Mouse (Mus musculus): ENCODE data around the gene Col10a1.
A peak's percentile ranks its signal among the peaks of the same experiment; 100 is the strongest.
"Not testable (repeated sequence)": the region's sequence is repeated elsewhere in the genome, so short reads cannot be mapped to it uniquely, and the experiment has no call there.

The Col10a1 gene

GRCm38 (mm10) chr10:34389681-34390080 lies at the start of gene Col10a1:
Gene Col10a1 (plus strand): TSS chr10:34389981.
- DNase-seq (ENCODE audit: low spot score), result no peak

GRCm38 (mm10) chr10:34341014-34341413 lies 48.8 kb upstream of the Col10a1 start:
- no peak for DNase-seq (ENCODE audit: low spot score)

- no peak for DNase-seq (ENCODE audit: low spot score)
Observed at GRCm38 (mm10) chr10:34341886-34342285, 47.9 kb upstream of the Col10a1 start.

DNA sequence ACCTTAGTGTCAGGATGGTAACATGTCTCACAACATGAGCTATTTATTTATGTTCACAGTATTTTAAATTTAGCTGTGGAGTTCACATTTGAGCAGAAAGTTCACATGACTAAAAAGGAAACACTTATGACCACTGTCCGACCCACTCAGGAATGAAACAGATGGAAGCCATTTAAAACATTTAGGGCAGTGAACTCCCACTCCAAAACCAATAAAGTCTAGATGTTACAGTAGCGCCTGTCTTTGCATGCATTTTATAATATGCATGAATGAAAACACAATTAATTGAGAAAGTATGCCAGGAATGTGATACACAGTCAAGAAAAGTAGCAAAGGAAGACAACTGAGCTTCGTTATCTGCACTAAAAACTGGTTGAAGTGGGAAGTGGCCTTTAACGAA lies 37.6 kb upstream of the Col10a1 start:
- DNase-seq (ENCODE audit: low spot score), result no peak

DNA sequence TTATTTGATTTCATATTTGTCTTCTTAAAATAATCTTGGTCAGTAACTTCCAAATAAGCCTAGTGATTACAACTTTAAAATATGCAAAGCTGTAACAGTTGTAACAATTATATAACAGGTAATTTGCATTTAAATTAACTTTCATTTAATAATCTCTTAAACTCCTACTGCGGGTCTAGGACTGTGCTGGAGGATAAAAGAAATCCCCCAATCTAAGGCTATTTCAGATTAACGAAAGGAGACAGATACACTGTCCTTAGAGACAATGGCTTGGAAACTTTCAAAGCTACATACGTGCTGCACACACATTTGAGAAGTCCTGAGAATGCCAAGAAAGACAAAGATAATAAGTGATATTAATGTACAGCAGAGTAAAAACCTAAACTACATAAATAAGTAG lies 31.5 kb upstream of the Col10a1 start:
- no peak for DNase-seq (ENCODE audit: low spot score)

DNA sequence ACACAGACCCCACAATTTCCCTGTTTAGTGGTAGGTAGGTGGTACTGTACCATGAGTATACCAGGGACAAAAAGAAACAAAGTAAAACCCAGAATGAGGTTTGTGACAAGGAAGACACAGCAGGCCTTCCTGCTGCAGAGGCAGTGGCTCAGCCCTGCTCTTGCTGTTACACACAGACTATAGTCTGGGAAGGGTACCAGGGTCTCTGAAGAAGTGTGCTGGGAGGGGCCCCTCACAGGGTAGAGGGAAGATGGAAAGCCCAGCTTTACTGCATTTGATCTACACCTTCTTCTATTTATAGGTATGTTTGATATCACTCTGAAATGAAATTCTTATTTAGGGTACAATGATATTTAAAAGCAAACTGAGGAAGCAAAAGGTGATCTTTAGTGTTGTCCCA lies 26.0 kb upstream of the Col10a1 start:
- DNase-seq (ENCODE audit: low spot score), result no peak

DNA sequence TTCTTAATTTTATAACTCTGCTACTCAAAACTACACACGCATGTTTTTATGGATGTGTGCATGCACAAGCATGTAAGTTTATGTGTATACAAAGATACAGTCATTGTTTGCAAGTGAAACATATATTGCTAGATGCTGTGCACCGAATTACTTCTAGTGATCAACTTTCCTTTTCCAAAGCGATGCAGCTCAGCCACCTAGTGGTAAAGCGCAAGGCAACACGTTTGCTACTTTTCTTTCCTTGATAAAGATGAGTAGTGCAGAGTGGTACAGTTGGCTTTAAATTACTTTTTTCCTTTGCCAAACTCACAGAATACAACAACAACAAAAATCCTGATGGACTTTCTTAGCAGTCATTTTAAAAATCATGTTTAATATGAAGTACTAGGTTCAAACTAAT lies 21.6 kb upstream of the Col10a1 start:
- DNase-seq (ENCODE audit: low spot score), result no peak

- DNase-seq (ENCODE audit: low spot score), result no peak
Observed at GRCm38 (mm10) chr10:34373332-34373731, 16.4 kb upstream of the Col10a1 start.

DNA sequence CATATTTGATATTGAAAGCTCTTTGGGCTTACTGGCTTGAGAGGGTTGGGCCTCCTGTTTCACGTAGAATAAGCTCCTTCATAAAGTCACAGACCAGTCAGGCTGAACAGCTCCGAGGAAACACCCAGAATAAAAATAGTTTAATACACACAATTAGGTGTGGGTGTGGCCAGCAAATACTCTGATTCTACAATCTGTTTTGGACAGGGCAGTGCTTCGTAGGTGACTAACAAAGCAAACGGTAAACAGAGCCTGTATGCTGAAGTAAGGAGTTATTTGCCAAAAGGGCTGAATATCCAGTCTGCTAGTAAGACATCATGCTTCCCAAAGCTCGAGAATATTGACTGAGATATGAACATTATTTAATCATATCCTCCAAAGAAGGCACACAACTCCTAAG lies 4.1 kb upstream of the Col10a1 start:
- no peak for DNase-seq (ENCODE audit: low spot score)

DNA sequence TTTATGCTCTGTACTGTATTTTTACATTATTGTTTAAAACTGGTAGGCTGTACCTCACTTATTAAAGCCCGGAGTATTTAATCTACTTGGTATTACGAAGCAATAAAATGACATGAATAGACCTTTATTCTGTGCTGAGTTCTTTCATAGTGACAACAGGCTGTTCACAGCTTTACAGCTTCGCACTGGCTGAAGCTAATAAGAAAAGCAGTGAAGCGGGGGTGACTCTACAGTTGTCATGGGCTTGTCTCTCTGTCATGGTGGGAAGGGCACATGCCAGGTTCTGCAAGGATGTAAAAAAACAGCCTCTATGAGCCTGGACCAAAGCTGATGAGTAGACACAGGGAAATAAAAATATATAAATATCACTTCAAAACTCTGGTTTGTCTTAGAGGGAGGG lies 7.2 kb downstream of the Col10a1 start:
- no peak for DNase-seq (ENCODE audit: low spot score)

DNA sequence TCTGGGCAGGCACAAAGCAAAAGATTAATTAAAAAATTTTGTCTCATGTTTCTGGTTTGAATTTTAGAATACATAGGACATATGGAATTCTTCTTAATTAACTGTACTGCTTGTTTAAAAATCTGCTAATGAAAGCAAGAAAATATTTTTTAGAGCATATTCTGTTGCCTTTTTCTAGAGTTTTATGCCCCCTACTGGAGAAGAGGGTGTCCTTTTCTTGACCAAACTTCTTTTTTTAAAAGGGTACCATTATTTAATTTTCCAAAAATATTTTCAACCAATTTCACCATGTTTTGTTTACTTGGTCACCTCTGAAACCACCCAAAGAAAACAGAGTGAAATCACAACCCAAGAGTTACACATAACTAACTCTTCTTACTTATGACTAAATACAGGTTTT lies 9.5 kb downstream of the Col10a1 start:
- DNase-seq (ENCODE audit: low spot score), result no peak

DNA sequence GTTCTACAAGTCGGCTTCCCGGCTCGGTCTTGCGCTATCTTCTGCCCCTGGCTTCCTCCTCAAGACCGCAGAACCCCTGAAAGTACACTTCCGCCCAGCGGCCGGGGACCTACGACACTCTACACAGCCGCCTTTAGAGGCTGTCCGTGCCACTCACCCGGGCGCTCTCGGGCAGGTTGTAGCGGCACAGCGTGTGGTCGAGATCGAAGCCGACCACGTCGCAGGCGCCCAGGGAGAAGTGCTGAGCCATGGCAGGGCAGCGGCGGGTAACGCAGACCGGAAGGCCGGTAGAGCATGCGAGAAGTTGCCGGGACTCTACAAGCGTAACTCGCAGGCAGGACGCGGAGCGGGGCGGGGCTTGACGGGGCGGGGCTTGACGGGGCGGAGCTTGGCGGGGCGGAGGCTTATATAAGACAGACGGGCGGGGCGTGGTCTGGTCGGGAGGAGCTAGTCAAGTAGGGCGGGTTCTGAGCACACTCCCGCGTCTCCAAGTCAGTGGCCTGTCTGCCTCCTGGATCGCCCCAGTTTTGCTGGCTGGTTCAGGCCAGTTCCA lies 28.5 kb downstream of the Col10a1 start, which contains the start of gene Nt5dc1:
Gene Nt5dc1, minus strand, starts transcription at position 349 of the 553 bp plus-strand sequence.
- DNase-seq (ENCODE audit: low spot score), result peak; percentile 94

GRCm38 (mm10) chr10:34418794-34419193 lies 29.0 kb downstream of the Col10a1 start:
- not testable (repeated sequence) for DNase-seq (ENCODE audit: low spot score)

DNA sequence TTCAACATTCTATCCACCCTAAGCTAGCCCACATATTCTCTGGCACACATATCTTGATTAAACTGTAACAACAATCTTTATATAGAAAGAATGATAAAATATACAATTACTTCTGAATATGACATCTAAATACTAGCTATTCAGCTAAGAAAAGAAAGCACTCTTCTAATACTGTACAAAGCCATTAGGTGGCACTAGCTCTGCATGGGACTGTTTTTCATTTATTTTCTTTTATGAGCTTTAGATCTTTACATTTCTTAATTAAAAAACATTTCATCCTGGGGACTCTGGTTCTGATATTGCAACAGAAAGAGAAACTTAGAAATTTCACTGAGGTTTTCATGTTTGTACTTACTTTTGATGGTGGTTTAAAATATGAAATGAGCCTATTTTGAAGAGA lies 42.0 kb downstream of the Col10a1 start:
- no peak for DNase-seq (ENCODE audit: low spot score)

DNA sequence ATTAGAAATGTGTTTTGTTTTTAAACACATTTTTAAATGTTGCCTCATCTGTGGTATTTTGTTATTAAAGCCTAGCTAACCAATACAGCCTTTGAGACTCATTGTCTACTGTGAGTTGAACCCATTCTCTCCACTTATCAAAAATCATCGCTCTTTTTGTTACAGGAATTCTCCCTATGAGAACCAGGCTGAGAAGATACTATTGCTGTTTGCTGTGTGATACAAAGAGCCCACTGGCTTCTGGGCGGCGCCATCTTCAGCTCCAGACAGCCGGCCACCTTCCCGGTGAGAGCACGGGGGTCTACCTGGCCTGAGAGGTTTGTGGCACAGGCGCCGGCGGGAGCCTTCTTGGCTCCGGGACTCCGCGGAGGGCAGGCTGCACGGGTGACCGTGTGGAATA lies 44.4 kb downstream of the Col10a1 start:
- not testable (repeated sequence) for DNase-seq (ENCODE audit: low spot score)
